Mouse (Mus musculus): Measurements from ENCODE around the gene Psmd14.

Psmd14 gene

GRCm38 (mm10) chr2:61764470-61765105 is 53.1 kb downstream of the Psmd14 start:
- DNase-seq = no peak

GRCm38 (mm10) chr2:61765526-61765925 is 54.0 kb downstream of the Psmd14 start:
- DNase-seq = no peak

- no peak for DNase-seq
Measured at GRCm38 (mm10) chr2:61780794-61781193, 69.3 kb downstream of the Psmd14 start.

GRCm38 (mm10) chr2:61794960-61795359 is 83.5 kb downstream of the Psmd14 start:
- no peak for DNase-seq

GRCm38 (mm10) chr2:61798048-61798447 is 86.6 kb downstream of the Psmd14 start:
- DNase-seq = no peak

- peak; percentile 70 to 75 for DNase-seq
Measured at GRCm38 (mm10) chr2:61802656-61803251, 91.3 kb downstream of the Psmd14 start, which contains the start of gene Tbr1. Tbr1 (plus strand) TSS chr2:61802930.

- peak; percentile 64 to 67 for DNase-seq
Measured at GRCm38 (mm10) chr2:61803443-61804367, 92.2 kb downstream of the Psmd14 start.

- DNase-seq = peak; percentile 48 to 49
Measured at GRCm38 (mm10) chr2:61804382-61804840, 92.9 kb downstream of the Psmd14 start.

- DNase-seq = peak; percentile 41 to 51
Measured at GRCm38 (mm10) chr2:61804841-61805540, 93.5 kb downstream of the Psmd14 start.

GRCm38 (mm10) chr2:61805541-61806345 is 94.2 kb downstream of the Psmd14 start:
- peak; percentile 48 to 59 for DNase-seq

- DNase-seq = no peak
Measured at GRCm38 (mm10) chr2:61806346-61806825, 94.9 kb downstream of the Psmd14 start.

GRCm38 (mm10) chr2:61807151-61807550 is 95.7 kb downstream of the Psmd14 start:
- DNase-seq = peak; percentile 66 to 70

GRCm38 (mm10) chr2:61807781-61808180 is 96.3 kb downstream of the Psmd14 start:
- DNase-seq = no peak

GRCm38 (mm10) chr2:61808776-61809175 is 97.3 kb downstream of the Psmd14 start:
- no peak for DNase-seq

GRCm38 (mm10) chr2:61809381-61809780 is 97.9 kb downstream of the Psmd14 start:
- DNase-seq = no peak

- no peak for DNase-seq
Measured at GRCm38 (mm10) chr2:61810751-61811150, 99.3 kb downstream of the Psmd14 start.

- no peak for DNase-seq
Measured at GRCm38 (mm10) chr2:61811163-61811506, 99.6 kb downstream of the Psmd14 start.

GRCm38 (mm10) chr2:61811507-61812421 is 100.3 kb downstream of the Psmd14 start:
- peak; percentile 65 to 73 for DNase-seq

- peak; percentile 14 to 18 for DNase-seq
Measured at GRCm38 (mm10) chr2:61812536-61812935, 101.0 kb downstream of the Psmd14 start.

- DNase-seq = no peak
Measured at GRCm38 (mm10) chr2:61813106-61813505, 101.6 kb downstream of the Psmd14 start.

- DNase-seq = no peak
Measured at GRCm38 (mm10) chr2:61813521-61813920, 102.0 kb downstream of the Psmd14 start.
